Mouse (Mus musculus) left cerebral cortex, adult 6 months (tissue): ENCODE results near the gene Srgap1. TPM values are rescaled to one million over a fixed set of nuclear protein-coding genes. Genes with fewer than 3 reads are reported as not detected.

Experiments used
- long read RNA-seq, 2 experiments: library from polyadenylated mRNA; unstranded; transcript quantifications; one replicate each; pipeline ENCODE4 v2.0.0; 2019 to 2020
- polyA plus RNA-seq: library from polyadenylated mRNA; unstranded; fragments of <200 nt; fragmentation: Nextera tagmentation; gene quantifications from 2 replicates; pipeline ENCODE4 v1.2.3, GENCODE M21; 2021

Gene Srgap1
- polyA plus RNA-seq: 1.8 and 2.1 TPM in 2 replicates
- long read RNA-seq, experiment 1, full-length matches to known transcripts: 3 of 9 reads
- long read RNA-seq, experiment 1, partial matches to known transcripts: 2 of 9 reads
- long read RNA-seq, experiment 1, other reads (novel, unspliced or antisense): 4 of 9 reads
- long read RNA-seq, experiment 2, partial matches to known transcripts: 5 of 7 reads
- long read RNA-seq, experiment 2, other reads (novel, unspliced or antisense): 2 of 7 reads

GRCm38 (mm10) chr10:122046904-122047726 lies at the start of gene Srgap1:
Gene Srgap1 (minus strand): TSS chr10:122047315.

GRCm38 (mm10) chr10:121739548-121740505 lies 307.3 kb downstream of the Srgap1 start, which contains the start of gene BC048403:
Gene BC048403 (plus strand): TSS chr10:121739937.

Other genes with a start within 250 kb of the Srgap1 start
- gene Rxylt1, start 50.1 kb upstream of the Srgap1 start, polyA plus RNA-seq: 33.7 and 33.8 TPM in 2 replicates